Mouse (Mus musculus) forebrain, embryonic 13.5 days (tissue): ENCODE measurements around the gene Hdac9. TPM values are rescaled to one million over a fixed set of nuclear protein-coding genes. Genes with fewer than 3 reads are reported as not detected.

Source experiments
- ATAC-seq: fragments of 200-750 bp; cut with Nextera tagmentation; 2 replicates; pipeline ENCODE4 v1.8.0; 2017
- H3K27ac ChIP-seq: fragments of 300-500 bp; sonication (generic); 2 replicates; pipeline ENCODE4 v1.5.1; 2015; ENCODE audit warnings: inconsistent platforms, mild to moderate bottlenecking, moderate library complexity
- H3K27me3 ChIP-seq: fragments of 300-500 bp; sonication (generic); 2 replicates; pipeline ENCODE4 v1.6.1; 2015; ENCODE audit warnings: mild to moderate bottlenecking, inconsistent platforms
- H3K36me3 ChIP-seq: fragments of 300-500 bp; sonication (generic); 2 replicates; pipeline ENCODE4 v1.6.1; 2015; ENCODE audit warnings: mild to moderate bottlenecking, inconsistent platforms; ENCODE audit not compliant: poor library complexity, severe bottlenecking
- H3K4me1 ChIP-seq: fragments of 300-500 bp; sonication (generic); 2 replicates; pipeline ENCODE4 v1.6.1; 2015; ENCODE audit warnings: inconsistent platforms
- H3K4me2 ChIP-seq: fragments of 300-500 bp; sonication (generic); 2 replicates; pipeline ENCODE4 v1.6.1; 2015; ENCODE audit warnings: inconsistent platforms, mild to moderate bottlenecking, moderate library complexity
- H3K4me3 ChIP-seq: fragments of 300-500 bp; sonication (generic); 2 replicates; pipeline ENCODE4 v1.5.1; 2015; ENCODE audit warnings: mild to moderate bottlenecking, inconsistent platforms
- H3K9ac ChIP-seq: fragments of 300-500 bp; sonication (generic); 2 replicates; pipeline ENCODE4 v1.6.1; 2015; ENCODE audit warnings: mild to moderate bottlenecking, inconsistent platforms
- H3K9me3 ChIP-seq: fragments of 300-500 bp; sonication (generic); replicated peaks from 2 replicates; pipeline ENCODE4 v1.6.1; 2016; ENCODE audit warnings: inconsistent platforms
- WGBS: fragments of 180-500 bp; shearing (Covaris S2); methylation state at CpG from one replicate; pipeline ENCODE4 v1.1.7; 2015; 5-methylcytosine and 5-hydroxymethylcytosine counted together
- polyA plus RNA-seq: library from polyadenylated mRNA; unstranded; fragments of >200 nt; fragmentation: Nextera tagmentation; extraction: Ambion mirVana; gene quantifications from 2 replicates; pipeline ENCODE4 v1.2.1, GENCODE M21; 2015

Hdac9 gene
- polyA plus RNA-seq, 1 experiment from 2014 or later = 10.5 TPM

DNA sequence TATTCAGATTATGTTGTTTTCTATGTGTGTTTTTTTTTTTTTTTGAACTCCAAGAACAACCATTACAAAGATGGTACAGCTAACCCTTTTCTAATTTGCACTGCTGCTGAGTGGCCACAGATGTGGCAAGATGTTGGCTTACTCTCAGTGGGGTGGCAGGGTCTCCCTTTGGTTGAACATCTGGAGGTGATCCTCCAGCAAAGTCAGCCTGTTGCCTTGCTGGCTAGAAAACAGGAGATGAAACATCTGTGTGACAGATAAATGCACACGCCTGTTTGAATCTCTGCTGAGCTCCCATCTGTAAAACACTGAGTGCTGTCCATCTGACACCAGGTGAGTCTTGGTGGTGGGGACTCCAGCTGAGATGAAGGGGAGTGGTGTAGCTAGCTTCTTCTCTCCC is 537.2 kb downstream of the Hdac9 start:
- H3K27ac ChIP-seq = no peak overlapping the region
- no peak overlapping the region for H3K4me2 ChIP-seq
- ATAC-seq = no peak
- no peak overlapping the region for H3K4me3 ChIP-seq
- no peaks in the 10 kb centered on the region for H3K4me1 ChIP-seq
- H3K36me3 ChIP-seq = no peaks in the 10 kb centered on the region
- 95% methylated on average over 1 of the region's 1 CpGs for WGBS
- H3K27me3 ChIP-seq = no peaks in the 10 kb centered on the region
- no peak overlapping the region for H3K9ac ChIP-seq
- no peaks in the 10 kb centered on the region for H3K9me3 ChIP-seq

GRCm38 (mm10) chr12:34378637-34379036 is 538.3 kb downstream of the Hdac9 start:
- no peaks in the 10 kb centered on the region for H3K4me1 ChIP-seq
- no peak overlapping the region for H3K4me3 ChIP-seq
- H3K9ac ChIP-seq = no peak overlapping the region
- H3K4me2 ChIP-seq = no peak overlapping the region
- no peaks in the 10 kb centered on the region for H3K27me3 ChIP-seq
- H3K9me3 ChIP-seq = no peaks in the 10 kb centered on the region
- H3K36me3 ChIP-seq = no peaks in the 10 kb centered on the region
- no peak overlapping the region for H3K27ac ChIP-seq
- WGBS = 88% methylated on average over 4 of the region's 4 CpGs
- ATAC-seq = no peak

DNA sequence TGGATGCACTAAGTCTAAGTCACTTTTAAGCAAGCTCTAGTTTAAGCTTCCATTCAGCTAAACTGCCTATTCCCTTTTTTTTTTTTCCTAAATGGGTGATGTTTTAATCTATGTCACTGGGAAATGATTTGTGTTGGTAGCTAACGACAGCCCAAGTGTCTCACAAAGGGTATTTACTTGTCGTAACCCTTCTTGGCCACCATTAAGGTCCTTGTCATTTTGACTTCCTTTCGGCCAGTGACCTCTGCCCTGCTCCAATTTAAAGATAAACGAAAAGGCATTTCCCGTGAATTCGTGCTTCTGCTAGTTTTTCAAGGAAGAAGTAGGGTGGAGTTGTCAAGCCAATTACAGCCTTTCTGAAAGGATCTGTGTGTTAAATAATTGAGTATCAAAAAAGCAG is 565.0 kb downstream of the Hdac9 start:
- ATAC-seq = no peak
- no peaks in the 10 kb centered on the region for H3K4me1 ChIP-seq
- H3K27me3 ChIP-seq = no peaks in the 10 kb centered on the region
- 24% methylated on average over 6 of the region's 6 CpGs for WGBS
- no peaks in the 10 kb centered on the region for H3K36me3 ChIP-seq
- no peaks in the 10 kb centered on the region for H3K9me3 ChIP-seq
- H3K4me3 ChIP-seq = no peak overlapping the region
- H3K9ac ChIP-seq = no peak overlapping the region
- no peak overlapping the region for H3K4me2 ChIP-seq
- H3K27ac ChIP-seq = no peak overlapping the region

GRCm38 (mm10) chr12:34347529-34347928 is 569.4 kb downstream of the Hdac9 start:
- Histone ChIP-seq H3K36me3 (no peaks in the 10 kb centered on the region), H3K4me3 (no peak overlapping the region), H3K4me2 (no peak overlapping the region), H3K9ac (no peak overlapping the region), H3K27ac (no peak overlapping the region), H3K9me3 (no peaks in the 10 kb centered on the region), H3K4me1 (no peaks in the 10 kb centered on the region), H3K27me3 (no peaks in the 10 kb centered on the region)
- WGBS = 84% methylated on average over 2 of the region's 2 CpGs
- ATAC-seq = no peak

DNA sequence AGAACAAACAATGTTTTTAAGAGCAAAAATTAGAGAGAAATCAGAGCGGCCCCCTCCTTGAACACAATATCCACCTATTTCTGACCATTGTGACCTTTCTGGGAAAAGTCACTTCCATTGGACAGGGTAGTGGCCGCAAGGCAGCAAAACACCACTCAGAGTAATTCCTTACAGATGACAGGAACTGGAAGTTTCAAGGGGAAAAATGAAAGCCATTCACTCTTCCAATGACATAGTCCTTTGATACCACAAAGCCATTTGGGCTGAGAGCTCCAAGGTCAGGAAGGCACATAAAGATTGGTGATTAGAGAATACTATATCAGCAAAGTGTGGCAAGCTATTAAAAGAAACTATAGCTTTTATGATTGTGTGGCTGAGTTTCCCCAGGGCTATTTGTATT is 574.1 kb downstream of the Hdac9 start:
- Histone ChIP-seq H3K9me3 (no peaks in the 10 kb centered on the region), H3K27ac (no peak overlapping the region), H3K4me1 (no peaks in the 10 kb centered on the region), H3K36me3 (no peaks in the 10 kb centered on the region), H3K4me2 (no peak overlapping the region), H3K9ac (no peak overlapping the region), H3K27me3 (no peaks in the 10 kb centered on the region), H3K4me3 (no peak overlapping the region)
- no peak for ATAC-seq
- WGBS = 85% methylated on average over 2 of the region's 2 CpGs

- H3K4me3 ChIP-seq = no peak overlapping the region
- ATAC-seq = no peak
- H3K27me3 ChIP-seq = no peaks in the 10 kb centered on the region
- H3K4me2 ChIP-seq = no peak overlapping the region
- H3K9me3 ChIP-seq = no peaks in the 10 kb centered on the region
- H3K4me1 ChIP-seq = no peaks in the 10 kb centered on the region
- no peaks in the 10 kb centered on the region for H3K36me3 ChIP-seq
- H3K27ac ChIP-seq = no peak overlapping the region
- WGBS = 88% methylated on average over 4 of the region's 4 CpGs
- H3K9ac ChIP-seq = no peak overlapping the region
Observed at GRCm38 (mm10) chr12:34338886-34339285, 578.0 kb downstream of the Hdac9 start.

- no peak overlapping the region for H3K4me2 ChIP-seq
- no peaks in the 10 kb centered on the region for H3K27me3 ChIP-seq
- peak; percentile 45; the same call in 1 of the 2 replicates for ATAC-seq
- H3K4me3 ChIP-seq = no peak overlapping the region
- no peaks in the 10 kb centered on the region for H3K4me1 ChIP-seq
- no peak overlapping the region for H3K9ac ChIP-seq
- no peak overlapping the region for H3K27ac ChIP-seq
- H3K36me3 ChIP-seq = no peaks in the 10 kb centered on the region
- no peaks in the 10 kb centered on the region for H3K9me3 ChIP-seq
- WGBS = 81% methylated on average over 4 of the region's 4 CpGs
Observed at GRCm38 (mm10) chr12:34334455-34335084, 582.3 kb downstream of the Hdac9 start.

GRCm38 (mm10) chr12:34332884-34333283 is 584.0 kb downstream of the Hdac9 start:
- H3K27ac ChIP-seq = no peak overlapping the region
- 70% methylated on average over 4 of the region's 4 CpGs for WGBS
- no peak overlapping the region for H3K9ac ChIP-seq
- no peaks in the 10 kb centered on the region for H3K9me3 ChIP-seq
- H3K4me1 ChIP-seq = no peaks in the 10 kb centered on the region
- no peaks in the 10 kb centered on the region for H3K36me3 ChIP-seq
- no peak overlapping the region for H3K4me3 ChIP-seq
- no peak for ATAC-seq
- H3K4me2 ChIP-seq = no peak overlapping the region
- H3K27me3 ChIP-seq = no peaks in the 10 kb centered on the region

- Histone ChIP-seq H3K9ac (no peak overlapping the region), H3K4me1 (no peaks in the 10 kb centered on the region), H3K9me3 (no peaks in the 10 kb centered on the region), H3K4me2 (no peak overlapping the region), H3K4me3 (no peak overlapping the region), H3K27ac (no peak overlapping the region), H3K36me3 (no peaks in the 10 kb centered on the region), H3K27me3 (no peaks in the 10 kb centered on the region)
- 96% methylated on average over 1 of the region's 1 CpGs for WGBS
- ATAC-seq = no peak
Observed at GRCm38 (mm10) chr12:34327111-34327510, 589.8 kb downstream of the Hdac9 start.

GRCm38 (mm10) chr12:34312113-34312719 is 604.7 kb downstream of the Hdac9 start:
- H3K36me3 ChIP-seq = no peaks in the 10 kb centered on the region
- no peaks in the 10 kb centered on the region for H3K4me1 ChIP-seq
- no peak overlapping the region for H3K4me3 ChIP-seq
- H3K9ac ChIP-seq = no peak overlapping the region
- ATAC-seq = no peak
- H3K9me3 ChIP-seq = no peaks in the 10 kb centered on the region
- WGBS = 87% methylated on average over 15 of the region's 15 CpGs
- H3K27me3 ChIP-seq = no peaks in the 10 kb centered on the region
- H3K27ac ChIP-seq = no peak overlapping the region
- no peak overlapping the region for H3K4me2 ChIP-seq

- H3K4me1 ChIP-seq = no peaks in the 10 kb centered on the region
- no peak overlapping the region for H3K27ac ChIP-seq
- ATAC-seq = no peak
- no peak overlapping the region for H3K4me2 ChIP-seq
- H3K4me3 ChIP-seq = no peak overlapping the region
- no peaks in the 10 kb centered on the region for H3K27me3 ChIP-seq
- 44% methylated on average over 3 of the region's 3 CpGs for WGBS
- H3K9me3 ChIP-seq = no peaks in the 10 kb centered on the region
- H3K36me3 ChIP-seq = no peaks in the 10 kb centered on the region
- no peak overlapping the region for H3K9ac ChIP-seq
Observed at GRCm38 (mm10) chr12:34305453-34305852, 611.4 kb downstream of the Hdac9 start.

DNA sequence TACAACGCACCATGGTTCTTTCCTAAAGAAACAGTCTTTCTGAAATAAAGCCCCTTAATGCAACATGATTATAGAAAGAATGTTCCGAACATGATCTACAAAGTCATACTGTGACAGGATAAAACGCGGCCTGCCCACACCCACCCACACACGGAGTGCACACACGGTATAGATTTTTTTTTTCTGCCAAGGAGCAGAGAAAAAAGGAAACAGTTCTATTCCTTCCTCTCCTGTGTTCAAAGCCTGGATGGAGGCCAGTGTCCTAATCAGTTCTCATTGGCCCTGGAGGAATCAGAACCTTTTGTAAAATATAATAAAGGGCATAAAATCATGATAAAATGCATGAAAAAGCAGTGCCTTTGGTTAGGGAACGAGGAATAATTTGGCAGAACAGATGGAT is 624.5 kb downstream of the Hdac9 start:
- Histone ChIP-seq H3K9ac (no peak overlapping the region), H3K27ac (no peak overlapping the region), H3K36me3 (no peaks in the 10 kb centered on the region), H3K27me3 (no peaks in the 10 kb centered on the region), H3K9me3 (no peaks in the 10 kb centered on the region), H3K4me1 (no peaks in the 10 kb centered on the region), H3K4me2 (no peak overlapping the region), H3K4me3 (no peak overlapping the region)
- WGBS = 68% methylated on average over 7 of the region's 7 CpGs
- ATAC-seq = no peak

- no peak for ATAC-seq
- Histone ChIP-seq H3K9me3 (no peaks in the 10 kb centered on the region), H3K36me3 (no peaks in the 10 kb centered on the region), H3K4me3 (no peak overlapping the region), H3K9ac (no peak overlapping the region), H3K27ac (no peak overlapping the region), H3K4me2 (no peak overlapping the region), H3K27me3 (no peaks in the 10 kb centered on the region), H3K4me1 (no peaks in the 10 kb centered on the region)
- WGBS = 88% methylated on average over 2 of the region's 2 CpGs
Observed at GRCm38 (mm10) chr12:34287218-34287617, 629.7 kb downstream of the Hdac9 start.
